Mouse (Mus musculus) R1 (cell line): ENCODE data around the gene Esx1.

Experiments
- DNase-seq: peaks from one replicate; pipeline ENCODE4 v3.0.0-alpha.2; 2018; ENCODE audit warnings: low read depth, low spot score

Gene Esx1

DNA sequence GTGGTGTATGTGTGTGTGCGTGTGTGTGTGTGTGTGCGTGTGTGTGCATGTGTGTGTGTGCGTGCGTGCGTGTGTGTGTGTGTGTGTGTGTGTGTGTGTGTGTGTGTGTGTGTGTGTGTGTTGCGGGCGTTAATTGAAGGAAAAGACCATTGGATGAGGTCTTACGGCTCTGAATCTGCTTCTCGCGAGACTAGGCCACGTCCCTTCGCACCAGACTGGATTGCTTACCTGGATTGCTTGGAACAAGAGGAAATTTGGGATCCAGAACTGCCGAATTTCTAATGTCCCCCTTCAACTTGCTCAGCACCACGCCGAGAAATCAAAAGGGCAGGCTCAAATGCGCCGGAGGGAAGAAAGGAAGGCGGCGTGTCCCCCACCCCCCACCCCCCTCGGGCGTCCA is at the start of gene Esx1:
Gene Esx1 (minus strand): TSS at position 366 of the 400 bp plus-strand sequence.
- peak; percentile 43 for DNase-seq

DNA sequence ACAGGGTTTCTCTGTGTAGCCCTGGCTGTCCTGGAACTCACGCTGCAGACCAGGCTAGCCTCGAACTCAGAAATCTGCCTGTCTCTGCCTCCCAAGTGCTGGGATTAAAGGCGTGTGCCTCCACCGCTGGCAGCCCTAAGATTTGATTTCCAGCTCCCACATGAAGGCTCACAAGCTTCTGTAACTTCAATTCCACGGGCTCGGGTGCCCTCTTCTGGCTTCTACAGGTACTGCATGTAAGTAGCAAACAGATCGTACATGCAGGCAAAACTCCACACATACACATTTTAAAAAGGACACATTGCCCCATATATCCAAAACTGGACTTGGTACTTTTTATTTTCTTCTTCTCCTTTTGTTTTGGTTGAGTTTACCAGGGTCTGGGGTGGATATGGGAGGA is 48.1 kb upstream of the Esx1 start:
- peak; percentile 64 for DNase-seq

DNA sequence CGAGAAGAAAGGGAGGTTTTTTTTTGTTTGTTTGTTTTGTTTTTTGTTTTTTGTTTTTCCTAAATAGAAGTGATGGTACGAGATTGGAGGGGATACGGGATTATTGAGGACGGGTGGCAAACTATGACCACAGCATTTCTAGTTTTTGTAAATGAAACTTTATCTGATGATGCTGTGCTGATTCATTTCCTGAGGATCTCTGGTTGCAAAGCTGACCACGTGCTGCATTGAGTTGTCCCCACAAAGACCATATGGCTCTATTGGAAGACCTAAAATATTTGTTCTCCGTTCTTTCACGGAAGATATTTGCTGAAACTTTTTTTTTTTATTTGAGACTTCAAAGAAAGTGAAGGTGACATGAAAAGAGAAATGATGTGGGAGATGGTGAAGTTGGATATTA is 45.8 kb upstream of the Esx1 start:
- no peak for DNase-seq

DNA sequence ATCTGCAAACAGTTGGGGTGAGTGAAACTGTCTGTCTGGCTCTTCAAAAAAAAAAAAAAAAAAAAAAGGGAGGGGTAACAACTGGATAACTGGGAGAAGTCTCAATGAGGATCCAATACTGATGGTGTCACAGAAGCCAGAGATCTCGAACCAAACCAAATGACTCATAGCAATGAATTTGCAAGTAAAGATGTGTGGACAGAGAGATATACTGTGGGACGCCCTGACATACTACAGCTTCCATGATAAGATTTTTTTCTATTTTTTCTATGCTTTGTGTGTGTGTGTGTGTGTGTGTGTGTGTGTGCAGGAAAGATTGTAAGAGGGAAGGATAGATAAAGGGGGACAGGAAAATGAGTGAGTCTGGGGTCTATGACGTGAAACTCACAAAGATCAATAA is 43.7 kb upstream of the Esx1 start:
- no peak for DNase-seq

DNA sequence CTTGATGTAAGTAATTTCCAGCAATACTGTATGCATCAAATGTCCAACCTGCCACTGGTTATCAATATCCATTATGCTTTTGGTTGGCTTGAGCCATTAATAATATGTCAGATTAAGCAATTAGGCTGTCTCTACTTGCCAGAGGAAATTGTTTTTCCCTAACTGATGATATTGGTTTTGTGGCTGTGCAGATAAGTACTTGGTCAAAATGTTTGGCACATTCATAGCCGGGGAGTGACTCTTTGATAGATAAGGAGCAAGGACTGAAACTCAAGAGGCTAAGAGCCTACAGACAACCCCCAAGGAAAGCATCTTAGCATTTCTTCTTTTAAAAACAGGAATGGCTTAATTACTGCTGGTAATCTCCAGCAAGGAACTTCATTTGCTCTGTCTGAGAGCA is 40.8 kb upstream of the Esx1 start:
- DNase-seq = no peak

DNA sequence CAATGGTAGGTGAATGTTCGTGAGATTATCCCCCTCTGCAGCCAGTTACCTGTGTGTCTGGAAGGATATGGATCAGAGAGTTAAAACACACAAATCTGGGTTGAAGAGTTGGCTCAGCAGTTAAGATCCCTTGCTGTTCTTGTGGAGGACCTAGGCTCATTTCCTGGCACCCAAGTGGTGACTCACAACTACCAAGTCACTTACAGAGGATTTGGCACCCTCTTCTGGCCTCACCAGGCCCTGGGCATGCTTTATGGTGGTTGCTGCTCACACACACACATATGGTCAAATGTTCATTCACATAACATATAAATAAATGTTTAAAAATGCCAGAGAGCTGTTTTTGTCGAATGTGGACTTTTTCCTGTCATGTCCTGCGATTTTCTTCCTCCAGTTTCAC is 39.1 kb upstream of the Esx1 start:
- DNase-seq = no peak

DNA sequence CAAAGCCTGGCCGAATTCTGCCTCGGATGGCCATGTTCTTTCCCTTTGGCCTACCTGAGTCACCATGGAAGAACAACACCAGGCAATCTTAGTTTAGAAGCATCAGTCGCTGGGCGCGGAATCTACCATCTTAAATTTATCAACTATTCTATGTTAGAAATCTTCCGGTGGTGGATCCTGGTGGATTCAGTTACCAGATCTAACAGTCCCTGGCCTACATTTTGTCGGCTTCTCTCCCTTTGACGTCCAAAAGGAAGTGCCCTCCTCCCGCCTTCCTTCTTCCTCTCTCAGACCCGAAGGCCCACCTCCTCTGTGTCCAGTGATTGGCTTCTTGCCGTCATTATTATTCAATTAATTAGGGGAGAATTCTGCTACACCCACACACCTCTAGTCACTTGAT is 27.2 kb upstream of the Esx1 start:
- no peak for DNase-seq

DNA sequence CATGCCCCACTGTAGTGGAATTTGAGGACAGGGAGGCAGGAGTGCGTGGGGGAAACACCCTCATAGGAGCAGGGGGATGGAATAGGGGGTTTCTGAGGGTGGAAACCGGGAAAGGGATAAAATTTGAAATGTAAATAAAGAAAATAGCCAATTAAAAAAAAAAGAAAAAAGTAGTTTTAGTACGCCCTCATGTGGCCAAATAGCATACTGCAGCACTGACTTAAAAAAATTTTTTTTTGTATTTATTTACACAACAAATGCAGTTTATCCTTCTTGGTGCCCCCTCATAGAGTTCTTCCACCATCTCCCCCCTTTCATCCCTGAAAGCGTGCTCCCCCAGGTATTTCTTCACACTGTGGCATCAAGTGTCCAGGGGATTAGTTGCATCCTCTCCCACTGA is 22.8 kb upstream of the Esx1 start:
- no peak for DNase-seq

DNA sequence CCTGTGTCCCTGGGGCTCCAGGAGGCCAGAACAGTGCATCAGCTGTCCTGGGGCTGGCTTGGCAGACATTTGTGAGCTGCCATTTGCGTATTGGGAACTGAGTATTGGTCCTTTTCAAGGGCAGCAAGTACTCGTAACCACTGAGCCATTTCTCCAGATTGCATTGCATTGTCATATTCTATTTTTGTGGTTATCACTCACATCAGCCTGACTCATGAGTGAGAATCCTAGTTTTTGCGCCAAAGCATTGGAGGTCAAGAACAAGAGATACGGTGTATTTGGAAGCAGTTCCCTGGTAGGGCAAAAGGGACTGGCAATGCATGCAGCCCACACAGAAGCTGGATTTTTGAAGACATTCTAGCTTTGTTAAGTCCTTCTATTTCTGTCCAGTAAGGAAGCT is 21.8 kb upstream of the Esx1 start:
- no peak for DNase-seq

DNA sequence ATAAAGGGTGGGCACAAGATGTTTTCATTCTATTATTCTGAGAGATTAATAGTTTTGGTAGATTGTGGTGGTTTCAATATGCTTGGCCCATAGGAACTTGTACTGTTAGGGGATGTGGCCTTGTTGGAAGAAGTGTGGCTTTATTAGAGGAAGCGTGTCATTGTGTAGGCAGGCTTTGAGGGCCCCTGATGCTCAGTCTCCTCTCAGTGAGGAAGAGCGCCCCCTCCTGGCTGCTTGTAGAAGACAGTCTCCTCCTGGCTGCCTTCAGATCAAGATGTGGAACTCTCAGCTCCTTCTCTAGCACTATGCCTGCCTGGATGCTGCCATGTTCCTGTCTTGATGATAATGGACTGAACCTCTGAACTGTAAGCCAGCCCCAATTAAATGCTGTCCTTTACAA is 20.7 kb upstream of the Esx1 start:
- peak; percentile 62 for DNase-seq

DNA sequence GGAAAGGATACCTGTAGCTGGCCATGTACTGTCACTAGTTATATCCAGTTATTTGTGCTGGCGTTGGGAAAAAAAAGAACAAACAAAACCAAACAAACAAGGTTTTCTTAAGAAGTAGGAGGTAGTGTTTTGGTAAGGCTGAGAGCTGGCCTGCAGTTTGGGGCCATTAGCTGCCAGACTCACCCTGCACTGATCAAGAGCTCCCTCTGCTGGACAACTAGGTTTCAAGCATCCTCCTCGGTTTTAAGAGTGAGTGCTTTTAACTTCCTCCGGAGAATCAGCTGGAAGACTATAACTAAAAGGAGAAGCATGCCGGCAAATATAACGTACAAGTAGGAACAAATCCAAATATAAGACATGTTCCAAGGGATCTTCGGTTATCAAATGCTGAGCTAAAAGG is 19.8 kb upstream of the Esx1 start:
- peak; percentile 66 for DNase-seq

DNA sequence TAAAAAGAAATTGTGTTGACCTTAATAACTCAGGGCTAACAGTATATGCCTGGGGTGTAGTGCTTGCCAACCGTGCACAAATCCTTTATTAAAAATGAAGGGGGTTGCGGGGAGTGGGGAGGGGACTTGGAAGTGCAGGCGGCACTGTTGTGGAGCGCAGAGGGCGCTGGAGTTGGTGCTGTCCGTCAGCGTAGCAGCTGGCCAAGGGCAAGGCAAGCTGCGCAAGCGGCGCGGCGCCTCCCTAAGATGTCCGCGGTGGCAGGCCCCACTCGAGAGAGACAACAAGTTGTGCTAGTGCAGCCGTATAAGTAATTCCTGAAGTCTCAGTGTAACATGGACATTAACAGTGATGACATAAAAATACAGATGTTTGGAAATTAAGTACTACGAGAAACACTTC is 5.7 kb upstream of the Esx1 start:
- no peak for DNase-seq

DNA sequence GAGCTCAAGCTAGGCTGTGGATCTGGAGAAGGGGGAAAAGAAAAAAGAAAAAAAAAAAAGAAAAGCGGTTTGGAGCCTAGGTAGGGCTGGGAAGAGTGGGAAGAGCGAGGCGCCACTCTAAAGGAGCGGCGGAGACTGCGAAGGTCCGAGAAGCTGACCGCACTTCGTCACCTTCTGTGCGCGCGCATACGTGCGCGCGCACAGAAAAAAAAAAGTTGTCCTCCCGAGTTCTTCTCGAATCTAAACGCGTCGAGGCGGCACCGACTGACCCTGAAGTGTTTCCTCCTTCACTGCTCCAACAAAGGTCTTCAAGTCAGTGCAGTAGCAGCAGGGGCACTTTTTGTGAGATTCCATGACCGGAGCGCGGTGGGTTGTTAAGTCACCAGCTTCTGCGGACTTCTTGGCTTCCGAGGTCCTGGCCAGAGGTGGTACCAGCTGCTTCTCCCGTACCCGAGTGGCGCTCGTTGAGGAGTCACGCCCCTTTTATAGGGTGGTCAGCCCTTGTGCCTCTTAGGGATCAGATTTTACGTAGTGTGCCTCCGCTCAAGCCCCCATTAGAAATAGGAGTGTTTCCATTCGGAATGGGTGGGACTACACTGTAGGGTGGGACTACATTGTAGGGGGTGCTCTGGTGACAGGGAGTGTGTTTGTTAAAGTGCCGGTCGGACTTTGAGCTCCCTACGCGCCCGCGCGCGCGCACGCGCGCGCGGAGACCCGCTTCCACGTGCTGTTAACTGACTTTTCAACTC is 2.0 kb downstream of the Esx1 start:
- peak; percentile 50 for DNase-seq

DNA sequence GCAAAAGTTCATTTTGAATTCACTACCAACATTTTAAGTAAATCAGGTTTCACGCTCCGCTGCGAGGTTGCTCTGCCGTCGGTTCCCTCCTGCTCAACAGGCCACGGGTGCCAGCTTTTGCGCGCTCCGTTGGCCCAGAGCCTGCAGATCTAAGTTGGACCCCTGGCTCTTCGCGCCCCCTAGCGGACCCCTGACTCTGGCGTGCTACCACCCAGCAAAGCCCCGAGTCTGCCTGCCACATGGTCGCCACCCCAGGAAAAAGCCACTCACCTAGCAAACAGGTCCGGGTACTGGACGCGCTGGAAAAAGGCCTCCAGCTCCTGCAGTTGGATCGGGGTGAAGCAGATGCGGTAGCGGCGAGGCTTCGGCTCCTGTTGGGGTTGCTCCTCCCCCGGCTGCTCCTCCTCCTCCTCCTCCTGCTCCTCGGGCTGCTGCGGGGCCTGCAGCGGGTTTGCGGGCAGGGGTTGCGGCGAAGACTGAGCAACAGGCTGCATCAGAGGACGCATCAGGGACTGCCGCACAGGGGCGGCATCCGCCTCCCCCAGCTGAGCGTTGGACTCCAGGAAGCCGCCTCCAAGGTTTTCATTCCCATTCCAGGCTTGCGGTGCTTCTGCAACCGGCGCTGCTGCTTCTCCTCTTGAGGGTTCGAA is 3.7 kb downstream of the Esx1 start:
- DNase-seq = peak; percentile 84

DNA sequence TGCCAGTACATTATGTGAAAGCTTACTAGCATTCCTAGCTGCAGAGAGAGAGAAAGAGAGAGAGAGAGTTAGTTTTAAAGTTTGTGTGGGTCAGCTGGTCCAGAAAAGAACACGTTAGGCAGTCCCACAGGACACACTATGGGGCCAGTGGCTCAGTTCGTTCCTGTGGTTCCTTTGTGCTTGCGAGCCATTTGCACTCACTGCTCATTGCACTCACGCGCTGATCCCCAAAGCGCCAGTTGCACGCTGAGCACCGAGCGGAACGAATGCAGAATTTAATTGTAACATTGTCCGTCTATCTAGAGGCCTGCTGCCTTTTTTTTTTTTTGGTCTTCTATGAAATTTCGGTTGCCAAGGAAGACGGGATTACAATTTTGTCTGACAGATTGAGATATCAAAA is 15.4 kb downstream of the Esx1 start:
- DNase-seq = no peak

DNA sequence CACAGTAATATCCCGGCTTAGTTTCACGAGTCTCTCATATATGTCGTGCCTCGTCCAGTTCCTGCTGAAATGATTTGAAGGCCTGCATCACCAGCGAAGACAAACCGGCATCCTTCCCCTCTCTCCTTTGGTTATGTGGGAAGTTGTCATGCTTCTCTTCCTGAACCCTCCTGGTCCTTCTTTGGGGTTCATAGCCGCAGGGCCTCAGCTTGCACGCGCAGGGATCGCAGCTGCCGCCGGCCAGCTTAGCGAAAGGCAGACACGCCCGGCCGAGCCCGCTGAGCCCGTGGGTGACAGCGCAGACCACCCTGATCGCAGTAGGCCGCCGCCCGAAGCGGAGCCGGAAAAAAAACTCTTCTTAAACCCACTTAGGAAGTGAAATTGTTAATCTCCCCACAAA is 17.4 kb downstream of the Esx1 start:
- no peak for DNase-seq
